Mouse (Mus musculus): ENCODE results near the gene Dnmt3l. TPM values are rescaled to one million over a fixed set of nuclear protein-coding genes. Genes with fewer than 3 reads are reported as not detected.

Dnmt3l gene
- polyA plus RNA-seq (2014; fragmentation: Illumina TruSeq; extraction: RNeasy Lipid Tissue Mini Kit (QIAGEN cat#74804); ENCODE audit: low read depth, low replicate concordance): not detected

DNA sequence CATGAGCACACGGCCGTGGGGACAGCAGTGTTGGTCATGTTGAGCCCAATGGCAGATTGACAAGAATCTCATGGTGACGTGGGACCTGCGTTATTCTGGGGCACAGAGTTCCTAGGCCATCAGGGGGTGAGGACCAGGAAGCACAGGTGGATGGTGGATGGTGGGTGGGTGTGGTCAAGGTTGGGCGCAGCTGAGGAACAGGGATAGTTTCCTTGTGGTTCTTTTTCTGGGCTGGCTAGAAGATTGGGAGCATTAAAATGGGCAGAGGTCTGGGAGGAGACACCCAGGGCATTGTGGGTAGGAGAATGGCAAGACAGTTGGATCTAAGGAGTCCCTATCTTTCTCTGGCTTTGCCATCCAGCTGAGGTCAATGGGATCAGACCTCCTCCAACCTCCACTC is at the start of gene Dnmt3l:
Gene Dnmt3l, plus strand, starts transcription at position 301 of the 400 bp plus-strand sequence.

DNA sequence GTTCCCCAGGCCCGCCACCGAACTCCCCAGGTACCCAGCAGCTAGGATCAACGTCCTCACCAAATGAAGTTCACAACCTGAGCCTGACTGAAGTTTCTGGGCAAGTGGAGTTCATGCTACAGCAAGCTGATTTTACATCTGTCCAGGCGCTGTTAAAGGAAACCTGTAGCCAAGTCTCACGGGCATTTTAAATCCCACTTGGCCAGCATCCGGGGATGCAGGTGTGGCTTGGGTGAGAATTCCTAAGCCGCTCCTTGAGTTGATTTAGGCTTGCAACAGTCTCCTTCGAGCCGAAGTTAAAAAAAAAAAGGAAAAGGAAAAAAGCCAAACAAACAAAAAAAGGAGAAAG is 31.8 kb upstream of the Dnmt3l start, which contains the start of gene Pfkl:
Gene Pfkl, minus strand, starts transcription at position 139 of the 349 bp plus-strand sequence.

DNA sequence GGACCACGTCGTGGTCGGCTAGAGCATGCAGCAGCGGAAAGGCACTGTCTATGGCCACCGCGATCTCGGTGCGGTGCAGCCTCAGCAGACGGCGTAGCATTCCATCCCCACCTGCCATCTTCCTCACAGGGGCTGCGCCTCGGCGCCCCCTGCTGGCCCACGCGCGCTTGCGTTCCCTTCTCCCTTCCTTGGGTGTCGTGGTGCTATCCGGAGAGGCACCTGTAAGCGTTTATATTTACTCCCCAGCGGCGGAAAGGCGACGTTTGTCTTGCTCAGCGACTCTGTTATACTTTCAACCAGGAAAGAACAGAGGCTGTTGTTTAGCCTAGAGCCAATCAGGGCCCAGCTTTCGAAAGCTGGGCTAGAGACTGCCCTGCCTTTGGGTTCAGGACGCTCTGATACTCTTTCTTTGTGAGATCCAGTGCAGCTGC is 1.7 kb downstream of the Dnmt3l start, which contains the start of gene Aire:
Gene Aire, minus strand, starts transcription at position 205 of the 431 bp plus-strand sequence.

DNA sequence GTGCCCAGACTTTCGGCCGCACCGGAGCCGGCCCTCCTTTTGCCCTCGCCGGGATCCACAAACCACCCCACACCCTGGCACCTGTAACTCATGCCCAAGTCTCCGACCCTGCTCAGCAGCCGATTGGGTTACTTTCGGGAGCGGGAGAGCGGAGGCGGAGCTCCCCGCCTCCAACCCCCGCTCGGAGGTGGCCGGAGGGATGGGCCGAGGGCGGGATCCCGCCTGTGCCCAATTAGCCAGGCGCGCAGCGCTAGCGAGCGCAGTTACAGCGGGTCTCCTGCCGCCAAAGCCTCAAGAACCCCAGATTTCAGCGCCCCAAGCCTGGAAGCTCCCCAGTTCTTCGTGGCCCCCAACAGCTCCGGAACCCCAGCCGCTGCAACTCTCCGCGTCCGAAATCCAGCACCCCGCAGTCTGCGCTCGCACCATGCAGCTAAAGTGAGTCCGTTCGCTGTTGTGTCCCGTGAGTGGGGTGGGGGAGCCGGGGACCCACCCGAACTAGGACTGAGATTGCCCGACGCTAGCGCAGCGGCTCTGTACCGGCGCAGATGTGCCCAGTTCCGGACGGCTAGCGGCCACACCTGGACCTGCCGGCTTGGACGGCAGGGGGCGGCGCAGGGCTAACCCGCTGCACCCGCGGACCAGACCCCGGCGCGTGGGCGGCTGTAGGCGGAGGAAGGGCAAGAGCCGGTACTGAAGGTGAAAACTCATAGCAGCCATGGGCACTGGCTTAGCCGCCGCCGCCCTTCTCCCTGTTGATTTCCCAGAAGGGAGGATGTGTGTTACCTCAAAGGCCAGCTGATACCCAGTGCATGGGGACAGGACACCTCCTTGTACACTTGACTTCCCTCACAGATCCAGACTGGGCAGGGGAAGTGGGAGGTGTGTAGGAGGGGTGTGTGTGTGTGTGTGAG is 27.6 kb downstream of the Dnmt3l start, which contains the start of gene Icosl:
Gene Icosl, plus strand, starts transcription at position 202 of the 911 bp plus-strand sequence.

Other genes starting within 250 kb of the Dnmt3l start
- gene Gm9639, start 246.9 kb upstream of the Dnmt3l start, polyA plus RNA-seq (2014; fragmentation: Illumina TruSeq; extraction: RNeasy Lipid Tissue Mini Kit (QIAGEN cat#74804); ENCODE audit: low read depth, low replicate concordance): not detected
- gene Gm19668, start 242.8 kb upstream of the Dnmt3l start, polyA plus RNA-seq (2014; fragmentation: Illumina TruSeq; extraction: RNeasy Lipid Tissue Mini Kit (QIAGEN cat#74804); ENCODE audit: low read depth, low replicate concordance): not detected
- not detected for gene Gm9507, start 230.1 kb upstream of the Dnmt3l start, polyA plus RNA-seq (2014; fragmentation: Illumina TruSeq; extraction: RNeasy Lipid Tissue Mini Kit (QIAGEN cat#74804); ENCODE audit: low read depth, low replicate concordance)
- gene Gm2696, start 227.3 kb upstream of the Dnmt3l start, polyA plus RNA-seq (2014; fragmentation: Illumina TruSeq; extraction: RNeasy Lipid Tissue Mini Kit (QIAGEN cat#74804); ENCODE audit: low read depth, low replicate concordance): not detected
- gene Krtap10-4, start 214.9 kb upstream of the Dnmt3l start, polyA plus RNA-seq (2014; fragmentation: Illumina TruSeq; extraction: RNeasy Lipid Tissue Mini Kit (QIAGEN cat#74804); ENCODE audit: low read depth, low replicate concordance): not detected
- not detected for gene Krtap10-10, start 206.0 kb upstream of the Dnmt3l start, polyA plus RNA-seq (2014; fragmentation: Illumina TruSeq; extraction: RNeasy Lipid Tissue Mini Kit (QIAGEN cat#74804); ENCODE audit: low read depth, low replicate concordance)
- not detected for gene Gm36176, start 195.1 kb upstream of the Dnmt3l start, polyA plus RNA-seq (2014; fragmentation: Illumina TruSeq; extraction: RNeasy Lipid Tissue Mini Kit (QIAGEN cat#74804); ENCODE audit: low read depth, low replicate concordance)
- gene Gm10318, start 189.1 kb upstream of the Dnmt3l start, polyA plus RNA-seq (2014; fragmentation: Illumina TruSeq; extraction: RNeasy Lipid Tissue Mini Kit (QIAGEN cat#74804); ENCODE audit: low read depth, low replicate concordance): not detected
- gene Gm3285, start 180.0 kb upstream of the Dnmt3l start, polyA plus RNA-seq (2014; fragmentation: Illumina TruSeq; extraction: RNeasy Lipid Tissue Mini Kit (QIAGEN cat#74804); ENCODE audit: low read depth, low replicate concordance): not detected
- 2.5 TPM for gene Lrrc3, start 139.4 kb upstream of the Dnmt3l start, polyA plus RNA-seq (2014; fragmentation: Illumina TruSeq; extraction: RNeasy Lipid Tissue Mini Kit (QIAGEN cat#74804); ENCODE audit: low read depth, low replicate concordance)
- not detected for gene Trpm2, start 71.4 kb upstream of the Dnmt3l start, polyA plus RNA-seq (2014; fragmentation: Illumina TruSeq; extraction: RNeasy Lipid Tissue Mini Kit (QIAGEN cat#74804); ENCODE audit: low read depth, low replicate concordance)
- gene 1810043G02Rik, start 63.4 kb upstream of the Dnmt3l start, polyA plus RNA-seq (2014; fragmentation: Illumina TruSeq; extraction: RNeasy Lipid Tissue Mini Kit (QIAGEN cat#74804); ENCODE audit: low read depth, low replicate concordance): 2.7 TPM
- gene Pfkl, start 31.9 kb upstream of the Dnmt3l start, polyA plus RNA-seq (2014; fragmentation: Illumina TruSeq; extraction: RNeasy Lipid Tissue Mini Kit (QIAGEN cat#74804); ENCODE audit: low read depth, low replicate concordance): 1.4 TPM
- gene Aire, start 1.7 kb downstream of the Dnmt3l start, polyA plus RNA-seq (2014; fragmentation: Illumina TruSeq; extraction: RNeasy Lipid Tissue Mini Kit (QIAGEN cat#74804); ENCODE audit: low read depth, low replicate concordance): not detected
- 4.0 TPM for gene Icosl, start 27.4 kb downstream of the Dnmt3l start, polyA plus RNA-seq (2014; fragmentation: Illumina TruSeq; extraction: RNeasy Lipid Tissue Mini Kit (QIAGEN cat#74804); ENCODE audit: low read depth, low replicate concordance)
- gene D10Jhu81e, start 127.8 kb downstream of the Dnmt3l start, polyA plus RNA-seq (2014; fragmentation: Illumina TruSeq; extraction: RNeasy Lipid Tissue Mini Kit (QIAGEN cat#74804); ENCODE audit: low read depth, low replicate concordance): 63.5 TPM
- 2.1 TPM for gene Pwp2, start 143.2 kb downstream of the Dnmt3l start, polyA plus RNA-seq (2014; fragmentation: Illumina TruSeq; extraction: RNeasy Lipid Tissue Mini Kit (QIAGEN cat#74804); ENCODE audit: low read depth, low replicate concordance)
- gene Trappc10, start 202.7 kb downstream of the Dnmt3l start, polyA plus RNA-seq (2014; fragmentation: Illumina TruSeq; extraction: RNeasy Lipid Tissue Mini Kit (QIAGEN cat#74804); ENCODE audit: low read depth, low replicate concordance): 16.4 TPM